Mouse (Mus musculus): ENCODE measurements at regions not wholly inside any gene's neighbourhood (a gene's known extent, or its start where the extent isn't known, plus 50 kb on each side); places are given as distances from the start of the nearest gene placed in this dataset.

GRCm38 (mm10) chr6:55565260-55566209 lies 113.8 kb downstream of the Adcyap1r1 start:
- WGBS: 74% methylated on average over 14 of the region's 14 CpGs
- H3K27me3 ChIP-seq (replicated peaks; ENCODE audit: control insufficient read depth, insufficient read depth, low read length): no peaks in the 10 kb centered on the region
- no peak for TF ChIP-seq CTCF (IDR thresholded peaks at IDR 0.05; ENCODE audit: low read depth)
- no peaks in the 10 kb centered on the region for H3K36me3 ChIP-seq (ENCODE audit: control insufficient read depth, insufficient read depth)
- H3K4me1 ChIP-seq (replicated peaks; ENCODE audit: control insufficient read depth, insufficient read depth, low read length): no peaks in the 10 kb centered on the region
- no peak overlapping the region for H3K4me2 ChIP-seq (replicated peaks; ENCODE audit: low read depth)
- no peaks in the 10 kb centered on the region for H3K9me3 ChIP-seq (ENCODE audit: control insufficient read depth)
- no peak overlapping the region for H3K4me3 ChIP-seq (ENCODE audit: low read depth, low read length)
- H3K9ac ChIP-seq (ENCODE audit: low read depth, low read length): no peak overlapping the region
- ATAC-seq: no peak
- H3K27ac ChIP-seq (ENCODE audit: low read depth, low read length): no peak overlapping the region

GRCm38 (mm10) chr6:55560606-55561005 lies 108.8 kb downstream of the Adcyap1r1 start:
- H3K9me3 ChIP-seq (ENCODE audit: control insufficient read depth): no peaks in the 10 kb centered on the region
- no peaks in the 10 kb centered on the region for H3K36me3 ChIP-seq (ENCODE audit: control insufficient read depth, insufficient read depth)
- no peak for TF ChIP-seq CTCF (IDR thresholded peaks at IDR 0.05; ENCODE audit: low read depth)
- H3K27ac ChIP-seq (ENCODE audit: low read depth, low read length): no peak overlapping the region
- no peaks in the 10 kb centered on the region for H3K27me3 ChIP-seq (replicated peaks; ENCODE audit: control insufficient read depth, insufficient read depth, low read length)
- WGBS: 57% methylated on average over 5 of the region's 5 CpGs
- H3K9ac ChIP-seq (ENCODE audit: low read depth, low read length): no peak overlapping the region
- H3K4me2 ChIP-seq (replicated peaks; ENCODE audit: low read depth): no peak overlapping the region
- no peak overlapping the region for H3K4me3 ChIP-seq (ENCODE audit: low read depth, low read length)
- no peaks in the 10 kb centered on the region for H3K4me1 ChIP-seq (replicated peaks; ENCODE audit: control insufficient read depth, insufficient read depth, low read length)
- ATAC-seq: no peak

DNA sequence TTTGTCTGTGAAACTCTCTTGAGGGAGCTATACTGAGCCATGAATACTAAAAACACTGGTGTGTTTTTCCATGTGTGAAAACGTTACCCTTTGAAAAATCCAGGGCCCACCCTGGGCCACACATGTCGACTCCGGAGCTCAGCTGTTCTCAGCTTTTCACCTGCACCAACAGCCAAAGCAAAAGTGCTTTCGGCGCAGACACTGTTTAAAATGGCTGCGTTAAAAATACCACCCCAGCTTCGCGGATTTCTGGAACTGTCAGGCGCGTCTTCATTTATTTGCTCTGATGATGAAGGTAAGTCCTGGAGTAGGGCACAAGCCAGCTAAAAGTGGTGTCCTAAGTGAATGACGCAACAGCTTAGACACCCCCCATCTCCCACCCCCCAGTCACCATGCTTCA lies 108.0 kb downstream of the Adcyap1r1 start:
- no peak for ATAC-seq
- WGBS: 89% methylated on average over 11 of the region's 11 CpGs
- Histone ChIP-seq H3K27me3 (replicated peaks; ENCODE audit: control insufficient read depth, insufficient read depth, low read length) (no peaks in the 10 kb centered on the region), H3K27ac (ENCODE audit: low read depth, low read length) (no peak overlapping the region), H3K36me3 (ENCODE audit: control insufficient read depth, insufficient read depth) (no peaks in the 10 kb centered on the region), H3K4me3 (ENCODE audit: low read depth, low read length) (no peak overlapping the region), H3K4me2 (replicated peaks; ENCODE audit: low read depth) (no peak overlapping the region), H3K9me3 (ENCODE audit: control insufficient read depth) (no peaks in the 10 kb centered on the region), H3K9ac (ENCODE audit: low read depth, low read length) (no peak overlapping the region), H3K4me1 (replicated peaks; ENCODE audit: control insufficient read depth, insufficient read depth, low read length) (no peaks in the 10 kb centered on the region)
- no peak for TF ChIP-seq CTCF (IDR thresholded peaks at IDR 0.05; ENCODE audit: low read depth)
